Mouse (Mus musculus) stomach, embryonic 16.5 days (tissue): ENCODE measurements around the gene 2210408I21Rik. TPM values are rescaled to one million over a fixed set of nuclear protein-coding genes. Genes with fewer than 3 reads are reported as not detected.

ENCODE experiments used
- ATAC-seq: fragments of 200-750 bp; cut with Nextera tagmentation; 2 replicates; pipeline ENCODE4 v1.8.0; 2017; ENCODE audit warnings: moderate number of reproducible peaks, moderate TSS enrichment; ENCODE audit not compliant: insufficient read depth, low FRiP score
- H3K27ac ChIP-seq: fragments of 300-500 bp; sonication (generic); 2 replicates; pipeline ENCODE4 v1.5.1; 2014; ENCODE audit warnings: low read length
- H3K27me3 ChIP-seq: fragments of 300-500 bp; sonication (generic); 2 replicates; pipeline ENCODE4 v1.6.1; 2014; ENCODE audit warnings: low read length, control low read depth, mixed read lengths; ENCODE audit not compliant: control insufficient read depth, insufficient read depth
- H3K36me3 ChIP-seq: fragments of 300-500 bp; sonication (generic); 2 replicates; pipeline ENCODE4 v1.6.1; 2014; ENCODE audit warnings: low read length; ENCODE audit not compliant: control insufficient read depth, insufficient read depth
- H3K4me1 ChIP-seq: fragments of 300-500 bp; sonication (generic); 2 replicates; pipeline ENCODE4 v1.6.1; 2014; ENCODE audit warnings: low read length, control low read depth, mixed read lengths; ENCODE audit not compliant: control insufficient read depth, insufficient read depth
- H3K4me2 ChIP-seq: fragments of 300-500 bp; sonication (generic); 2 replicates; pipeline ENCODE4 v1.6.1; 2014; ENCODE audit warnings: low read depth, low read length, mixed read lengths
- H3K4me3 ChIP-seq: fragments of 300-500 bp; sonication (generic); replicated peaks from 2 replicates; pipeline ENCODE4 v1.5.1; 2014; ENCODE audit warnings: mild to moderate bottlenecking, low read length
- H3K9ac ChIP-seq: fragments of 300-500 bp; sonication (generic); 2 replicates; pipeline ENCODE4 v1.6.1; 2014; ENCODE audit warnings: low read length
- H3K9me3 ChIP-seq: fragments of 300-500 bp; sonication (generic); replicated peaks from 2 replicates; pipeline ENCODE4 v1.6.1; 2016; ENCODE audit warnings: low read length, control low read depth; ENCODE audit not compliant: control insufficient read depth
- WGBS: fragments of 180-500 bp; shearing (Covaris S2); extraction: QIAGEN DNeasy Blood & Tissue Kit; methylation state at CpG from one replicate; pipeline ENCODE4 v1.1.7; 2014; 5-methylcytosine and 5-hydroxymethylcytosine counted together
- polyA plus RNA-seq: library from polyadenylated mRNA; unstranded; fragments of >200 nt; fragmentation: Nextera tagmentation; extraction: Ambion mirVana; gene quantifications from 2 replicates; pipeline ENCODE4 v1.2.1, GENCODE M21; 2015

2210408I21Rik gene
- polyA plus RNA-seq, 1 experiment from 2014 or later: 7.0 TPM

DNA sequence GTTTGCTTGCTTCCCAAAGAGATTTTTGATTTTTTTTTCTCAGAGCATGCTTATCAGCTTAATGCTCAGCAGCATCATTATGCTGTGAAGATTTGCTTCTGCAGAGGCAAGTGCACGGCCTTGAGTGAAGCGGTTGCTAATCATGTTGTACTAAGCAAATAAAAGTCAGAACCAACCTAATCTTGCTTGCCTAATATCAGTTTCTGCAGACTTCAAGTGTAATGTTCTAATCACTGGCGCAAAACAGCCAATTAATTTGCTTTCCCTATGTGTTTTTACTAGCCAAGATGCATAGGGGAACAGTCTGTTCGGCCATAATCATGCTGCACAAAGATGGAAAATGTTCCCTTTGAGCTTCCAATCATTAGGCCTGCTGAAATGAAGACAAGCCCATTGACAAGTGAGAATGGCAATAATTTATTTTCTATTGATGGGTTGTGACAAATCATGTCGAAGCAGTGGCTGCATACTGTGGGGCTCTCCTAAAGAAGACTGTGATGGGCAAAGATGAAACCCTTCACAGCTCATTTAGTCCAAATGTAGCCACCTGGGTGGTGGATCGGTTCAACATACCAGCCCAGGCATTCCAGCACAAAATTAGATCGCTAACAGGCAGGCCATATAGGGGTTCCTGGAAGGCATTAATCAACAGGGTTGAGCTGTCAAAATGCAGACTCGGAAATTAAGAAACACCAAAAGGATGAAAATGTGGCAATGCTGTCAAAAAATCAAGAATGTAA lies 393.8 kb downstream of the 2210408I21Rik start:
- ATAC-seq: no peak

DNA sequence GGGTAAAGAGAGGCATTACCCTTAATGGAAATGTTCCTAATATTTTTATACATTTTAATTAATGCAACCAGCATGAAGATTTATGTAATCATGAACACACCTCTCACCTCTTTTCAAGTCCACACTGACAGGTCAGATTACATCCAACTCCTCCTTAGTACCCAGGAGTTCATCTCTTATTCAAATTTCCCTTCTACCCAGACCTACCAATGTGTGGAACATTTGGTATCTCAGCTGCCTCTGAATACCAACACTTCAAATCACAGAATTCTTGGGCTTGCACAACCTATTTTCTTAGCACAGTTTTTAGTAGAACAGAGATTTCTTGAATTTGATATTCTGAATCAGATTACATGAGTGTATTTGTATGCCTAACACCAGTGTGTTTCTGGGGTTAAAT lies 394.4 kb downstream of the 2210408I21Rik start:
- no peak for ATAC-seq
- H3K4me3 ChIP-seq: no peak overlapping the region

More for the DNA sequence above, 393.8 kb downstream of the 2210408I21Rik start:
- Histone ChIP-seq H3K9ac (no peak overlapping the region), H3K4me3 (no peak overlapping the region), H3K4me1 (no peaks in the 10 kb centered on the region), H3K9me3 (no peaks in the 10 kb centered on the region), H3K27ac (no peak overlapping the region), H3K27me3 (no peaks in the 10 kb centered on the region), H3K36me3 (no peaks in the 10 kb centered on the region), H3K4me2 (no peak overlapping the region)
- WGBS: 69% methylated on average over 8 of the region's 8 CpGs

DNA sequence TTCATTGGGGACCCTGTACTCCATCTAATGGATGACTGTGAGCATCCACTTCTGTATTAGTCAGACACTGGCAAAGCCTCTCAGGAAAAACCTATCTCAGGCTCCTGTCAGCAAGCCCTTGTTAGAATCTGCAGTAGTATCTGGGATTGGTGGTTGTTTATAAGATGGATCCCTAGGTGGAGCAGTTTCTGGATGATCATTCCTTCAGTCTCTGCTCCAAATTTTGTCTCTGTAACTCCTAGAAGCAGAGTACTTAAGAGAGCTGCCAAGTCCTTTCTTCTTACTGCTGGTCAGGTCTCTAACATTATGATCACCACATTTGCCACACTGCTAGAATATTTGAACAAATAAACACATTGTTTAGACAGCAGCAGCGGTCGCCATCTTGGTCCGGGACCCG lies 402.1 kb downstream of the 2210408I21Rik start:
- no peak overlapping the region for H3K27ac ChIP-seq
- no peaks in the 10 kb centered on the region for H3K27me3 ChIP-seq
- no peak for ATAC-seq
- H3K36me3 ChIP-seq: no peaks in the 10 kb centered on the region
- no peak overlapping the region for H3K9ac ChIP-seq
- no peak overlapping the region for H3K4me2 ChIP-seq
- H3K4me1 ChIP-seq: no peaks in the 10 kb centered on the region
- H3K4me3 ChIP-seq: no peak overlapping the region
- WGBS: 81% methylated on average over 4 of the region's 4 CpGs
- H3K9me3 ChIP-seq: no peaks in the 10 kb centered on the region

More for the DNA sequence above, 394.4 kb downstream of the 2210408I21Rik start:
- Histone ChIP-seq H3K27ac (no peak overlapping the region), H3K4me1 (no peaks in the 10 kb centered on the region), H3K9me3 (no peaks in the 10 kb centered on the region), H3K9ac (no peak overlapping the region), H3K27me3 (no peaks in the 10 kb centered on the region), H3K4me2 (no peak overlapping the region), H3K36me3 (no peaks in the 10 kb centered on the region)

DNA sequence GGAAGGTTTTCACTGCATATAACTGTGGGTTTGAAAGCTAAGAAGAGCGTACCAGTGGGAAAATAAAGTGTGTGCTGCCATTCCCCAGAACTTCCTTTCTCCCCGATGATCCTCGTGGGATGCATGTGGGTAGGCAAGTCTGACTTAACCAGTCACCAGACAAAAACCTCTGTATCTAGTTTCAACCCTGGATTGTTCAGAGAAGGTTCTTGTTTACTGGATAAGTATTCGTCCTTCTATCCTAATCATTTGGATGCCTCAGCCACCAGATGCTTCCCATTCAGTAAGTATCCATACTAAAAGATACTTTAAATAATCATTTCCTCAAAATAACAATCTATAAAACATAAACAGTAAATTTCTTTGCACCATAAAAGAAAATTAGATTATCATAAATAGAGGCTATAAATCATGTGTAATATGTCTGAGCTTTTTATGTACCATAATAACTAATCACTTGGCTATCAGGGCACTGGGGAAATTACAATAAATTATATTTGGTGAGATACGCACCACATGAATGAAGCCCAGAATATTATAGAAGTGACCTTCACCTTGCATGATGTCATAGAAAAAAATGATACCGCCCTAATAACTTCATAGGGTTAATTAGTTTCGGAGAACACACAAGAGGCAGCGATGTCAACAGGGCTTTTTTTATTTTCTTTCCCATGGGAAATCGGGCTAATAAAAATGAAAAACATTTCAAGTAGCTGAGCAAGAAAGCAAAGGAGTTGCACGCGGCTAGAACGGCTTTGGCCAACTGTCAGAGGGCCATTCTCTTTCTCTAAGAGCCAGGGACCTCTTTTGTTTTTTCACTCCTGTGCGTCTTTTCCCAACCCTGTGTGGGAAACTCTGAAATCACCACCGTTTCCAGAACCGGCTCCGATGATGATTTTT lies 412.4 kb downstream of the 2210408I21Rik start:
- Histone ChIP-seq H3K4me3 (no peak overlapping the region), H3K27ac (no peak overlapping the region), H3K4me2 (no peak overlapping the region), H3K36me3 (no peaks in the 10 kb centered on the region), H3K27me3 (no peaks in the 10 kb centered on the region), H3K9me3 (no peaks in the 10 kb centered on the region), H3K4me1 (no peaks in the 10 kb centered on the region), H3K9ac (no peak overlapping the region)
- ATAC-seq: no peak
- 55% methylated on average over 16 of the region's 16 CpGs for WGBS

DNA sequence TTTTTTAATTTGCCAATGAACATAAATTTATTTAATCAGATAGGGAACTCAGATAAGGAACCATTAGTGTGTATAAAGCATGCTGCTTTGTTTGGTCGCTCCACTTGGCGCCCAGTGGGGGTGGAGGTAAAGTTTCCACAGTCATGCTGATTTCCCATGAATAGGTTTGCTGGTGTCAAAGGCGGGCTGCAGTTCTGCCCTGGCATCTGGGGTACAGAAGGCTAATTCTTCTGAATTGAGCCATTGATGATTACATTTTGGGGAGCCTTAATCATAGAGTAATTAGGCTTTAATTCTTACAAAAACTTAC lies 413.0 kb downstream of the 2210408I21Rik start:
- Histone ChIP-seq H3K4me2 (no peak overlapping the region), H3K9me3 (no peaks in the 10 kb centered on the region), H3K4me1 (no peaks in the 10 kb centered on the region), H3K27ac (no peak overlapping the region), H3K9ac (no peak overlapping the region), H3K4me3 (no peak overlapping the region), H3K36me3 (no peaks in the 10 kb centered on the region), H3K27me3 (no peaks in the 10 kb centered on the region)
- 37% methylated on average over 3 of the region's 3 CpGs for WGBS
- ATAC-seq: no peak

DNA sequence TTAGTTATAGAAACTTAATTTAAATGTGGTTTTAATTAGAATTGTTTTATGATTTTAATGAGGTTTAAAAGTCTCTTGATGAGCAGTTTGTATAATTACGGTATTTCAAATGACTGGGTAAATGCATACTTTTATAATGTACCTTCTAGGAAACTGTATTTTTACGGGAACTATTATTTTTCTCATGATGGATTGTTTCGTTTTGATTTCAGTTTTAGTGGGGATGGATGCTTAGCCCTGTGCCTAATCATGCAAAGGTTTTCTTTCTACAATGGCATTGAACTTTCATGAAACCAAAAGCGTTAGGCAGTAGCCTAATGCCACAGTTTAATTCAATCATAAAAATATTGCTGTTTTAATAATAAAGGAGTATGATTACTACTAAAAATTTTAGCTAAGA lies 413.4 kb downstream of the 2210408I21Rik start:
- no peak overlapping the region for H3K4me2 ChIP-seq
- no peak for ATAC-seq
- H3K27me3 ChIP-seq: no peaks in the 10 kb centered on the region
- H3K27ac ChIP-seq: no peak overlapping the region
- 85% methylated on average over 4 of the region's 4 CpGs for WGBS
- H3K9me3 ChIP-seq: no peaks in the 10 kb centered on the region
- no peak overlapping the region for H3K9ac ChIP-seq
- H3K4me1 ChIP-seq: no peaks in the 10 kb centered on the region
- no peaks in the 10 kb centered on the region for H3K36me3 ChIP-seq
- no peak overlapping the region for H3K4me3 ChIP-seq

DNA sequence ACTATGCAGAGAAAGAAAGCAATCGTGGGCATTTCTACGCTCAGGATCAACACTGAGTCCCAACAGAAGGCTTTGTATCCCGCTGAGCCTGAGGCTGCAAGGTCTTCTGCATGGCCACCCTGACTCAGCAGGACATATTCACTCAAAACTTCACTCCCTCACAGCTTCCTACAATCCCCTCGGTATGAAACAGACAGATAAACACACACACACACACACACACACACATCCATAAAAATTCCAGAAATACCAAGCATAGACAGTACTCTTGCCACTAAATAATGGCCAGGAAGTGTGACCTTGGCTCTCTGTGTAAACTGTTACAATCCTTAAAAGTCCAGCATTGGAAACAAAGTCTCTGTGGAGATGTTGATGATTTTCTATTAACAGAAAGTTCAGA lies 458.7 kb downstream of the 2210408I21Rik start:
- H3K4me1 ChIP-seq: no peaks in the 10 kb centered on the region
- H3K4me3 ChIP-seq: no peak overlapping the region
- no peaks in the 10 kb centered on the region for H3K9me3 ChIP-seq
- no peak overlapping the region for H3K4me2 ChIP-seq
- no peak for ATAC-seq
- H3K9ac ChIP-seq: no peak overlapping the region
- 36% methylated on average over 4 of the region's 4 CpGs for WGBS
- H3K27me3 ChIP-seq: no peaks in the 10 kb centered on the region
- no peak overlapping the region for H3K27ac ChIP-seq
- H3K36me3 ChIP-seq: no peaks in the 10 kb centered on the region

DNA sequence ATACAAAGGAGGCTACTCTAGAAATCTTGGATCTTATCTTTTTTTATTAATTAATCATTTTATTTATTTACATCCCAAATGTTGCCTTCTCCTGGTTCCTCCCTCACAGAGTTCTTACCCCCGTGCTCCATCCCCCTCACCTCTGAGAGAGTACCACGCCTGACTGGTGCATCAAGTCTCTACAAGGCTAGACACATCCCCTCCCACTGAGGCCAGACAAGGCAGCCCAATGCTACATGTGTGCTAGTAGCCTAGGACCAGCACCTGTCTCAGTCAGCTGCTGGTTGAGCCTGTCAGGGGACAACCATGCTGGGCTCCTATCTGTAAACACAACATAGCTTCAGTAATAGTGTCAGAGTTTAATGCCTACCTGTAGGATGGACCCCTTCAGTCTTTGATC lies 480.0 kb downstream of the 2210408I21Rik start:
- Histone ChIP-seq H3K4me3 (no peak overlapping the region), H3K4me2 (no peak overlapping the region), H3K27ac (no peak overlapping the region), H3K27me3 (no peaks in the 10 kb centered on the region), H3K4me1 (no peaks in the 10 kb centered on the region), H3K9ac (no peak overlapping the region), H3K9me3 (no peaks in the 10 kb centered on the region), H3K36me3 (no peaks in the 10 kb centered on the region)
- no peak for ATAC-seq
- 72% methylated on average over 2 of the region's 2 CpGs for WGBS
